Mouse (Mus musculus): ENCODE results near the gene Amigo2.

DNA sequence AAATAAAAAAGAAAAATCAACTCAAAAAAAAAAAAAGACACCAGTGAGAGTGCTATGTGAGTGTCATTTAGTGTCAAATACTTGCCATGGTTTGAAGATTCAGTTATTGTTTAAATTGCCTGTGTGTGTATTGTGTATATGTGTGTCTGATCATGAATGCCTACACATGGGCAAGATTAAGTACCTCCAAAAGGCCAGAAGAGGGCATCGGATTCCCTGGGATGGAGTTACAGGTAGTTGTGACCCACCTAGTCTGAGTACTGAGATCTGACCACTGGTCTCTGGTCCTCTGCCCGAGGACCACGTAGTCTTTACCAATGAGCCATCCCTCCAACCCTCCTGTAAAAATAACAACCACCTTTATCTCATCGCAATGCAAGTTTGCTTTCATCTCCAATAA is 7.3 kb upstream of the Amigo2 start:
- peak; percentile 38 for TF ChIP-seq CTCF (conservative IDR thresholded peaks at IDR 0.05; ENCODE audit: low read length)
- no peak for TF ChIP-seq NANOG (IDR thresholded peaks at IDR 0.05; ENCODE audit: borderline replicate concordance, low read length)
- no peak for TF ChIP-seq POU5F1 (IDR thresholded peaks at IDR 0.05; ENCODE audit: borderline replicate concordance, low read length)

Measured in E14TG2a.4 (cell line).